Mouse (Mus musculus) bone marrow macrophage, adult 2 months (primary cell): ENCODE results near the gene Acaa1a.

ENCODE experiments used
- CTCF ChIP-seq: IDR thresholded peaks from 2 replicates; pipeline ENCODE4 v1.5.1; 2012; ENCODE audit warnings: low read depth, mild to moderate bottlenecking, low read length, moderate library complexity
- POLR2A ChIP-seq: IDR thresholded peaks from 2 replicates; pipeline ENCODE4 v1.6.1; 2012; ENCODE audit warnings: mild to moderate bottlenecking, low read depth, low read length, borderline replicate concordance

DNA sequence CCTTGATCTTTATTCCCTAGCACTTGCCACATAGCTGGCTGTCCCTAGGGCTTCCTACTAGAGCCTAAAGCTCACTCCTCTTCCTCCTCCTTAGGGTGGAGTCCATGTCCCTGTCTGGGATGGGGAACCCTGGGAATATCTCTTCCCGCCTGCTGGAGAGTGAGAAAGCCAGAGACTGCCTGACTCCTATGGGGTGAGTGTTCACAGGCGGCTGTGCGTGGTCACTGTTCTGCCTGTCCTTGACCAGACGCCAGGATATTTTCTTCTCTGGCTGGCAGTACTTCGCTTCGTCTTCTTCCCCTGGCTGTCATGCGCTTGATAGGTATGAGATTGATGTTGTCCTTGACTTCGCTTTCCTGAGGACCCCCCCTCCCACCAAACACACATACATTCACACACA, 6.9 kb downstream of the Acaa1a start:
- TF ChIP-seq POLR2A (no peak), CTCF (no peak)
